Mouse (Mus musculus): ENCODE results near the gene Olfr198. TPM values are rescaled to one million over a fixed set of nuclear protein-coding genes. Genes with fewer than 3 reads are reported as not detected.

The Olfr198 gene
- total RNA-seq (2023): not detected

GRCm38 (mm10) chr16:59203433-59203832 is at the start of gene Olfr198:
Gene Olfr198, minus strand, starts transcription at chr16:59203533.

GRCm38 (mm10) chr16:59219667-59220066 is 16.3 kb upstream of the Olfr198 start, which contains the start of gene Olfr199:
Gene Olfr199, minus strand, starts transcription at chr16:59219767.

GRCm38 (mm10) chr16:59170354-59170753 is 33.0 kb downstream of the Olfr198 start, which contains the start of gene Olfr196:
Gene Olfr196, minus strand, starts transcription at chr16:59170454.

Other genes with a start within 250 kb of the Olfr198 start
- gene Olfr183, start 208.2 kb downstream of the Olfr198 start, total RNA-seq (2023): not detected
- gene Olfr186, start 173.2 kb downstream of the Olfr198 start, total RNA-seq (2023): not detected
- gene Olfr187, start 163.8 kb downstream of the Olfr198 start, total RNA-seq (2023): not detected
- not detected for gene Olfr190, start 125.5 kb downstream of the Olfr198 start, total RNA-seq (2023)
- not detected for gene Olfr191, start 113.7 kb downstream of the Olfr198 start, total RNA-seq (2023)
- gene Olfr193, start 91.7 kb downstream of the Olfr198 start, total RNA-seq (2023): not detected
- not detected for gene Olfr194, start 82.5 kb downstream of the Olfr198 start, total RNA-seq (2023)
- not detected for gene Olfr195, start 56.5 kb downstream of the Olfr198 start, total RNA-seq (2023)
- gene Olfr196, start 33.1 kb downstream of the Olfr198 start, total RNA-seq (2023): not detected
- not detected for gene Olfr199, start 16.2 kb upstream of the Olfr198 start, total RNA-seq (2023)
- not detected for gene Olfr201, start 69.1 kb upstream of the Olfr198 start, total RNA-seq (2023)
- gene Olfr202, start 83.3 kb upstream of the Olfr198 start, total RNA-seq (2023): not detected
- gene Olfr203, start 95.3 kb upstream of the Olfr198 start, total RNA-seq (2023): not detected
- gene Olfr204, start 114.7 kb upstream of the Olfr198 start, total RNA-seq (2023): not detected
- gene Olfr205, start 127.6 kb upstream of the Olfr198 start, total RNA-seq (2023): not detected
- not detected for gene Olfr206, start 145.7 kb upstream of the Olfr198 start, total RNA-seq (2023)
- gene Olfr209, start 160.5 kb upstream of the Olfr198 start, total RNA-seq (2023): not detected
- gene Gabrr3, start 203.8 kb upstream of the Olfr198 start, total RNA-seq (2023): not detected